Mouse (Mus musculus) heart, embryonic 13.5 days (tissue): Measurements from ENCODE around the gene Tnfsf12. TPM values are rescaled to one million over a fixed set of nuclear protein-coding genes. Genes with fewer than 3 reads are reported as not detected.

Source experiments
- microRNA counts: library from miRNA; unstranded; fragments of <30 nt; microRNA quantifications from one replicate; lab custom pipeline; 2016
- microRNA-seq: library from miRNA; unstranded; fragments of <30 nt; microRNA quantifications from one replicate; pipeline ENCODE4, GENCODE M21; 2016
- polyA plus RNA-seq: library from polyadenylated mRNA; unstranded; fragments of >200 nt; fragmentation: Nextera tagmentation; extraction: Ambion mirVana; gene quantifications from 2 replicates; pipeline ENCODE4 v1.2.1, GENCODE M21; 2015

Gene Tnfsf12
- polyA plus RNA-seq, 1 experiment from 2014 or later, result 5.7 TPM

MicroRNAs encoded within 50 kb of the gene (microRNA counts, 519-probe panel; counts per million panel counts)
- 209 counts per million, percentile 61 among the panel's probes with 10 or more counts for microRNA mmu-miR-1934 (lab: Ali Mortazavi, UCI)

Small RNA genes lying within 50 kb of the gene (microRNA-seq; reads per million reads assigned to microRNA genes)
- 3.1 reads per million, percentile 12 among the genes with 10 or more reads in this experiment for gene Mir1934

Other genes with a start within 250 kb of the Tnfsf12 start
- gene Dnah2, start 146.7 kb downstream of the Tnfsf12 start, polyA plus RNA-seq, result 0.07 and 0.28 TPM in 2 replicates
- gene Efnb3, start 135.6 kb downstream of the Tnfsf12 start, polyA plus RNA-seq, result 56.2 and 59.9 TPM in 2 replicates
- 16.8 TPM in 2 replicates for gene Wrap53, start 115.6 kb downstream of the Tnfsf12 start, polyA plus RNA-seq
- 82.6 and 86.5 TPM in 2 replicates for gene Trp53, start 115.5 kb downstream of the Tnfsf12 start, polyA plus RNA-seq
- 24.5 and 25.0 TPM in 2 replicates for gene Atp1b2, start 89.9 kb downstream of the Tnfsf12 start, polyA plus RNA-seq
- gene Shbg, start 77.9 kb downstream of the Tnfsf12 start, polyA plus RNA-seq, result 0.23 and 1.7 TPM in 2 replicates
- gene Sat2, start 73.8 kb downstream of the Tnfsf12 start, polyA plus RNA-seq, result 17.5 and 18.1 TPM in 2 replicates
- gene Fxr2, start 62.9 kb downstream of the Tnfsf12 start, polyA plus RNA-seq, result 22.1 and 25.6 TPM in 2 replicates
- gene Sox15, start 40.5 kb downstream of the Tnfsf12 start, polyA plus RNA-seq, result not detected in 2 replicates
- 51.3 and 52.0 TPM in 2 replicates for gene Mpdu1, start 33.2 kb downstream of the Tnfsf12 start, polyA plus RNA-seq
- gene Cd68, start 29.7 kb downstream of the Tnfsf12 start, polyA plus RNA-seq, result 8.8 and 10.5 TPM in 2 replicates
- gene Eif4a1, start 23.4 kb downstream of the Tnfsf12 start, polyA plus RNA-seq, result 372 and 373 TPM in 2 replicates
- 59.2 and 63.5 TPM in 2 replicates for gene Senp3, start 13.8 kb downstream of the Tnfsf12 start, polyA plus RNA-seq
- gene Tnfsf13, start 10.1 kb downstream of the Tnfsf12 start, polyA plus RNA-seq, result 0.23 and 0.38 TPM in 2 replicates
- gene Tnfsfm13, start 249 bp upstream of the Tnfsf12 start, polyA plus RNA-seq, result 3.3 and 3.4 TPM in 2 replicates
- gene Polr2a, start 62.8 kb upstream of the Tnfsf12 start, polyA plus RNA-seq, result 16.1 and 19.1 TPM in 2 replicates
- 0.19 and 0.51 TPM in 2 replicates for gene Slc35g3, start 66.1 kb upstream of the Tnfsf12 start, polyA plus RNA-seq
- 2.7 and 3.1 TPM in 2 replicates for gene Zbtb4, start 70.1 kb upstream of the Tnfsf12 start, polyA plus RNA-seq
- 6.8 and 7.9 TPM in 2 replicates for gene Chrnb1, start 100.1 kb upstream of the Tnfsf12 start, polyA plus RNA-seq
- gene Fgf11, start 106.0 kb upstream of the Tnfsf12 start, polyA plus RNA-seq, result 2.0 and 2.3 TPM in 2 replicates
- 1.8 and 1.9 TPM in 2 replicates for gene Tmem102, start 109.8 kb upstream of the Tnfsf12 start, polyA plus RNA-seq
- gene Gm39566, start 119.4 kb upstream of the Tnfsf12 start, polyA plus RNA-seq, result not detected in 2 replicates
- not detected in 2 replicates for gene Spem2, start 122.6 kb upstream of the Tnfsf12 start, polyA plus RNA-seq
- not detected in 2 replicates for gene Spem1, start 126.3 kb upstream of the Tnfsf12 start, polyA plus RNA-seq
- gene Nlgn2, start 141.9 kb upstream of the Tnfsf12 start, polyA plus RNA-seq, result 2.0 and 2.4 TPM in 2 replicates
- gene Tmem256, start 142.7 kb upstream of the Tnfsf12 start, polyA plus RNA-seq, result 330 and 361 TPM in 2 replicates
- 75.4 and 76.2 TPM in 2 replicates for gene Plscr3, start 150.5 kb upstream of the Tnfsf12 start, polyA plus RNA-seq
- 0.38 and 0.56 TPM in 2 replicates for gene Tnk1, start 162.9 kb upstream of the Tnfsf12 start, polyA plus RNA-seq
- not detected in 2 replicates for gene Tmem95, start 182.2 kb upstream of the Tnfsf12 start, polyA plus RNA-seq
- gene Kctd11, start 185.6 kb upstream of the Tnfsf12 start, polyA plus RNA-seq, result 3.9 TPM in 2 replicates
- gene Acap1, start 199.7 kb upstream of the Tnfsf12 start, polyA plus RNA-seq, result 7.0 and 8.2 TPM in 2 replicates
- gene 2810408A11Rik, start 205.1 kb upstream of the Tnfsf12 start, polyA plus RNA-seq, result 4.0 and 4.1 TPM in 2 replicates
- 7.8 and 8.1 TPM in 2 replicates for gene Neurl4, start 205.2 kb upstream of the Tnfsf12 start, polyA plus RNA-seq
- gene Gps2, start 218.0 kb upstream of the Tnfsf12 start, polyA plus RNA-seq, result 45.0 and 52.2 TPM in 2 replicates
- 1,157 and 1,215 TPM in 2 replicates for gene Eif5a, start 226.1 kb upstream of the Tnfsf12 start, polyA plus RNA-seq
- gene Ybx2, start 239.9 kb upstream of the Tnfsf12 start, polyA plus RNA-seq, result 3.1 TPM in 2 replicates